Mouse (Mus musculus) hindbrain, embryonic 15.5 days (tissue): ENCODE data around the gene Grb7. TPM values are rescaled to one million over a fixed set of nuclear protein-coding genes. Genes with fewer than 3 reads are reported as not detected.

Experiments used
- ATAC-seq: fragments of 200-750 bp; cut with Nextera tagmentation; 2 replicates; pipeline ENCODE4 v1.8.0; 2017; ENCODE audit warnings: low read depth, moderate number of reproducible peaks, moderate TSS enrichment; ENCODE audit not compliant: low FRiP score
- H3K27ac ChIP-seq: fragments of 300-500 bp; sonication (generic); replicated peaks from 2 replicates; pipeline ENCODE4 v1.5.1; 2015; ENCODE audit warnings: mild to moderate bottlenecking, inconsistent platforms
- H3K27me3 ChIP-seq: fragments of 300-500 bp; sonication (generic); 2 replicates; pipeline ENCODE4 v1.6.1; 2015; ENCODE audit warnings: control low read depth, inconsistent platforms
- H3K36me3 ChIP-seq: fragments of 300-500 bp; sonication (generic); 2 replicates; pipeline ENCODE4 v1.6.1; 2015; ENCODE audit warnings: control low read depth, inconsistent platforms
- H3K4me1 ChIP-seq: fragments of 300-500 bp; sonication (generic); replicated peaks from 2 replicates; pipeline ENCODE4 v1.6.1; 2015; ENCODE audit warnings: control low read depth, inconsistent platforms
- H3K4me2 ChIP-seq: fragments of 300-500 bp; sonication (generic); 2 replicates; pipeline ENCODE4 v1.6.1; 2015; ENCODE audit warnings: moderate library complexity, mild to moderate bottlenecking, inconsistent platforms
- H3K4me3 ChIP-seq: fragments of 300-500 bp; sonication (generic); 2 replicates; pipeline ENCODE4 v1.5.1; 2015; ENCODE audit warnings: mild to moderate bottlenecking, inconsistent platforms
- H3K9ac ChIP-seq: fragments of 300-500 bp; sonication (generic); 2 replicates; pipeline ENCODE4 v1.6.1; 2015; ENCODE audit warnings: inconsistent platforms
- H3K9me3 ChIP-seq: fragments of 300-500 bp; sonication (generic); 2 replicates; pipeline ENCODE4 v1.6.1; 2016; ENCODE audit warnings: control low read depth, inconsistent platforms
- WGBS: fragments of 180-500 bp; shearing (Covaris S2); methylation state at CpG from one replicate; pipeline ENCODE4 v1.1.7; 2015; 5-methylcytosine and 5-hydroxymethylcytosine counted together
- polyA plus RNA-seq: library from polyadenylated mRNA; unstranded; fragments of >200 nt; fragmentation: Nextera tagmentation; extraction: Ambion mirVana; gene quantifications from 2 replicates; pipeline ENCODE4 v1.2.1, GENCODE M21; 2015

The Grb7 gene
- polyA plus RNA-seq, result 1.1 and 1.3 TPM in 2 replicates

DNA sequence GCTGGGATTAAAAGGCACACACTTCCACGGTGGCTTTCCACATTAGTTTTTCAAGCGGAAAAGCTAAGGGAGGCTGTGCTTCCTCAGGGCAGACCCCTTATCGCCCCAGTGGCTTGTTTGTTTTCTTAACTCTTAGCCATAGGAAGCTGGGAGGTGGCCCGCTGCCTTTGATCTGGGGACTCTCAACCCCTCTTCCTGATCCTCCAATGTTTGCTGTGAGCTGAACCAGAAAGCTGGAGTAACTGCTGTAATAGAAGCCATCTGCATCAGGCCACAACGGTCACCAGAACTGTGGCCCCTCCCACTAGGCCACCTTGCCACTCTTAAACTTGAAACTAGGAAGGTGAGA is at the start of gene Grb7:
TSS of gene Grb7 (plus strand) at position 182 of the 349 bp plus-strand sequence.
- Histone ChIP-seq H3K4me3 (peak within 1 kb of the TSS; percentile 5; the same call in 1 of the 2 replicates), H3K4me1 (peaks cover 6% of the 10 kb centered on the region), H3K27ac (no peak within 1 kb of the TSS), H3K9me3 (no peaks in the 10 kb centered on the region), H3K36me3 (no peaks in the 10 kb centered on the region), H3K4me2 (peak within 1 kb of the TSS; percentile 22), H3K9ac (no peak within 1 kb of the TSS), H3K27me3 (peaks cover 36% of the 10 kb centered on the region)
- no peak for ATAC-seq
- WGBS, result 12% methylated on average over 5 of the region's 5 CpGs

DNA sequence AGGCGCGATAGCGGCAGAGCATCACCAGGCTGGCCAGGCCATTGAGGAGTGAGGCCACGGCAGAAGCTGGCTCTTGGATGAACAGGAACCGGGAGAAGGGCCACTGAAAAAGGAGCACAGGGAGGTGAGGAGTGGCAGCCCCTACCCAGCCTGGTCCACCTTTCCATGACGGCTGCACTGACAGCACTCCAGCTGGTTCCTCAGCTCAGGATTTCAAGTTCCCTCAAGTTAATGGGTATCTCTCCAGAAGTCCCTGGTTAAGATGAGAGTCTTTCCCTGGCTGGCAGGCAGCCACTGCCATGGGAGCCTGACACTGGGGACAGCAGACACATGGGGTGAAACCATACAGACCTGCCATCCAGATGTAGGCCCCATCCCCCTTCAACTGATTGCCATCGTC is 48.2 kb upstream of the Grb7 start:
- H3K9ac ChIP-seq, result no peak overlapping the region
- H3K27ac ChIP-seq, result no peak overlapping the region
- no peak overlapping the region for H3K4me2 ChIP-seq
- H3K27me3 ChIP-seq, result no peaks in the 10 kb centered on the region
- H3K4me1 ChIP-seq, result peaks cover 17% of the 10 kb centered on the region
- no peaks in the 10 kb centered on the region for H3K36me3 ChIP-seq
- H3K4me3 ChIP-seq, result no peak overlapping the region
- no peaks in the 10 kb centered on the region for H3K9me3 ChIP-seq
- 94% methylated on average over 7 of the region's 7 CpGs for WGBS
- no peak for ATAC-seq

DNA sequence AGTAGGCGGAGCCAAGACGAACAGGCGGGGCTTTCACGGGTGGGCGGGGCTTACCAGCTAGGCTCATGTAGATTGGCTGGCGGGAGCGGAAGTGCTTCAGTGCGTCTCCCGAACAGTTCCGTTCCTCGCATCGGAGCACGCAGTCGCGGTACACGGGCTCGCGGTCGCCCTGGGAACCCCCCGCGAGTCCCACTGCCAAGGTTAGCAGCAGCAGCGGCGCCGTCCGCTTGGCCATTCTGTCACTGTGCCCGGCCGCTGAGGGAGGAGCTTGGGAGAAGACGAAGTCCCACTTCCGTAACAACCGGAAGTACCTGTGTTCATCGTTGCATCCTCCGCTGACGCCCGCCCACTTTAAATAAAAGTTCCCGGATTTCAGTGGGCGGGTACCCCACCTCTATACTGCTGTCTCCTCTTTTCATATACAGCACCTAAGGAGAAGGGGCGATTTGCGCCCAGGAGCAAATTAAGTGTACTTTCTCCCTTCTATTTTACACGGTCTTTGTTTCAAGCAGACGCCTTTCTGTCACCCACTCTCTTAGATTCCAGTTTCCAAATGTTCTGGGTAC is 46.0 kb upstream of the Grb7 start, which contains the start of gene Pgap3:
TSS of gene Pgap3 (minus strand) at position 330 of the 566 bp plus-strand sequence.
- Histone ChIP-seq H3K27me3 (no peaks in the 10 kb centered on the region), H3K9ac (peak within 1 kb of the TSS; percentile 66), H3K4me1 (peaks cover 12% of the 10 kb centered on the region), H3K4me3 (peak within 1 kb of the TSS; percentile 66), H3K4me2 (peak within 1 kb of the TSS; percentile 69), H3K9me3 (no peaks in the 10 kb centered on the region), H3K27ac (peak within 1 kb of the TSS; percentile 95), H3K36me3 (no peaks in the 10 kb centered on the region)
- ATAC-seq, result peak; percentile 97
- WGBS, result 0% methylated on average over 40 of the region's 40 CpGs

DNA sequence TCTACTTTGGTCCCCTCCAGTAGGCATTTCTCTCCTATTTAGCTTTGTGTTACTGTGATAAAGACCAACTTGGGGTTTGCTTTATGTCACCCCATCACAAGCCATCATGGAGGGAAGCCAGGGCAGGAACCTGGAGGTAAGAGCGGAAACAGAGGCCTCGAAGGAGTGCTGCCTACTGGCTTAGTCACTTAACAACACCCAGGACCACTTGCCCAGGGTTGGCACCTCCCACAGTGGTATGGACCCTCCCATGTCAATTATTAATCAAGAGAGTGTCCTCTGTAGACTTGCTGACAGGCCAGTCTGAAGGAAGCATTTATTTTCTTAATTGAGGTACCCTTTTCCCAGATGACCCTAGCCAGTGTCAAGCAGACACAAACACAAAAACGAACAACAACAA is 45.4 kb upstream of the Grb7 start:
- H3K4me1 ChIP-seq, result peaks cover 12% of the 10 kb centered on the region
- H3K36me3 ChIP-seq, result no peaks in the 10 kb centered on the region
- no peaks in the 10 kb centered on the region for H3K9me3 ChIP-seq
- H3K4me3 ChIP-seq, result peak overlapping the region; percentile 66
- peak overlapping the region; percentile 66 for H3K9ac ChIP-seq
- no peak for ATAC-seq
- H3K27me3 ChIP-seq, result no peaks in the 10 kb centered on the region
- H3K4me2 ChIP-seq, result peak overlapping the region; percentile 69
- peak overlapping the region; percentile 95 for H3K27ac ChIP-seq
- WGBS, result 60% methylated on average over 3 of the region's 3 CpGs

DNA sequence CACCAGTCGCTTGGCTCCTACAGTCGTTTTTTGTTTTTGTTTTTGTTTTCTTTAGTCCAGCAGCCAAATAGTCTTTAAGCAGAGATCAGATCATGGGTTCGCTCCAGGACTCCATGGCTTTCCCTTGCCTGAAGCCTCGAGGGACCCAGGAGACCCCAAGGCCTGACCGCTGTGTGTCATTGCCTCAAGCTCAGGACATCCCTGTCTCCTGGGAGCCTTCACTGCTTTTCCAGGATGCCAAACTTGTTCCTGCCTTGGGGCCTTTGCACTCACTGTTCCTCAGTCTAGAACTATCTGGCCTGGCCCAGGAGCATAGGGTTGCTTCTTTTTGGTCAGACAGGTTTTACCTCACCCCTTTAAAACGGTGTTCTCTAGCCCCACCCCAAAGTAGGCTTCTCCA is 39.6 kb upstream of the Grb7 start:
- Histone ChIP-seq H3K4me1 (no peaks in the 10 kb centered on the region), H3K4me2 (no peak overlapping the region), H3K4me3 (no peak overlapping the region), H3K36me3 (no peaks in the 10 kb centered on the region), H3K27me3 (peaks cover 15% of the 10 kb centered on the region), H3K9me3 (no peaks in the 10 kb centered on the region), H3K27ac (no peak overlapping the region), H3K9ac (no peak overlapping the region)
- WGBS, result 77% methylated on average over 6 of the region's 6 CpGs
- no peak for ATAC-seq

DNA sequence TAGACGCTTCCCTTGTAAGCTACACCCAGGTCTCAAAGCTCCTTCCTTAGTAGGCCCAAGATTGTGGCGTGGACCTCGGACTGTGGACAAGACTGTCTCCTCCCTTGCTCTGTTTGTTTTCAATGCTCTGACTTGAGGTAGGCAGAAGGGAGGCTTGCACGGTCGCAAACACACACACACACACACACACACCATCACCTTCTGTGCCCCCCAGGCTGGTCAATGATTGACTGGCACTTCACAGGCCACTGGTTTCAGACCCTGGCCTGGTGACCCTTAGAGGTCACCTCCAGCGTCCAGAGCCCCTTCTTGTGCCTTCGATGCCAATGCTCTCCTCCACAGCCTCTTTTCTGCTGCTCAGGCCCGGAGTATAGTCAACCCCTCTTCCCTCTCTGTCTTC is 37.3 kb upstream of the Grb7 start:
- H3K4me3 ChIP-seq, result no peak overlapping the region
- H3K9ac ChIP-seq, result no peak overlapping the region
- 32% methylated on average over 8 of the region's 8 CpGs for WGBS
- H3K27me3 ChIP-seq, result peaks cover 29% of the 10 kb centered on the region
- H3K27ac ChIP-seq, result 0 out of 2 replicates have a peak overlapping the region, but pooled peaks have one; percentile 51
- 0 out of 2 replicates have a peak overlapping the region, but pooled peaks have one; percentile 13 for H3K4me2 ChIP-seq
- ATAC-seq, result peak; percentile 17; the same call in 1 of the 2 replicates
- no peaks in the 10 kb centered on the region for H3K36me3 ChIP-seq
- H3K9me3 ChIP-seq, result no peaks in the 10 kb centered on the region
- peaks cover 19% of the 10 kb centered on the region for H3K4me1 ChIP-seq

DNA sequence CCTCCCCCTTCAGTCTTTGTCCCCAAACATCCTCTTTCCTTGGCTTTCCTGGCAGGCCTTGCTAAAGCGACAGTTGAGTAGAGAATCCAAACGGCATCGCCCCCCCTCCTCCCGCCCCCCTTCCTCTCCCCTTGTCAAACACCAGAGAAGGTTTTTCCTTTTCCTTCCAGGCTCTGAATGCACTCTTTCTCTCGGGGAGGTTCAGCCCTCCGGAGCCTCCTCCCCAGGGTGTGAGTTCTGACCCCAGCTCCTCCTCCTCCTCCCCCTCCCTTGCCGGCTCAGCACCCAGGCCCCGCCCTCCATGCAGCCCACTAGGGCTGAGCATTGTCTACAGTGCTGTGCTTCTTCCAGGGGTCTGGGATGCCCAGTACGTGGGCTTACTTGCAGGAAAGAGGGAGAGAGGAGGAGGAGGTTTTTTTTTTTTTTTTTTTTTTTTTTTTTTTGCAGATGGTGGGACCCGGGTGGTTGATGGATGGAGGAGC is 36.8 kb upstream of the Grb7 start:
- Histone ChIP-seq H3K9ac (no peak overlapping the region), H3K4me3 (no peak overlapping the region), H3K36me3 (no peaks in the 10 kb centered on the region), H3K27ac (no peak overlapping the region), H3K4me1 (peaks cover 23% of the 10 kb centered on the region), H3K9me3 (no peaks in the 10 kb centered on the region), H3K4me2 (peak overlapping the region; percentile 13; the same call in 1 of the 2 replicates), H3K27me3 (peaks cover 32% of the 10 kb centered on the region)
- ATAC-seq, result peak; percentile 56; the same call in 1 of the 2 replicates
- WGBS, result 0% methylated on average over 8 of the region's 10 CpGs

DNA sequence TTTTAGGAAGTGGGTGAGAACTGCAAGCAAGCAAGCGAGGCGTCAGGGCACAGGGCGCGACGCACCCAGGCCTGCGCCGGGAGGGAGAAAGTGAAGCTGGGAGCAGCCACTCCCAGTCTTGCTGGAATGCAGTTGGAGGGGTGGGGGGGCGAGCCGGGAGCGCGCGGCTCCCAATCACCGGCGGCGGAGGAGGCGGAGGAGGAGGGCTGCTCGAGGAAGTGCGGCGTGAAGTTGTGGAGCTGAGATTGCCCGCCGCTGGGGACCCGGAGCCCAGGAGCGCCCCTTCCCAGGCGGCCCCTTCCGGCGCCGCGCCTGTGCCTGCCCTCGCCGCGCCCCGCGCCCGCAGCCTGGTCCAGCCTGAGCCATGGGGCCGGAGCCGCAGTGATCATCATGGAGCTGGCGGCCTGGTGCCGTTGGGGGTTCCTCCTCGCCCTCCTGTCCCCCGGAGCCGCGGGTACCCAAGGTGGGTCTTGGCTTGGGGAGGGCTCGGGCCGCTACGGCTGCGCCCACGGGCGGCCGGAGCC is 33.9 kb upstream of the Grb7 start, which contains the start of gene Erbb2:
TSS of gene Erbb2 (plus strand) at position 198 of the 524 bp plus-strand sequence.
- Histone ChIP-seq H3K27me3 (peaks cover 32% of the 10 kb centered on the region), H3K9ac (peak within 1 kb of the TSS; percentile 56), H3K36me3 (no peaks in the 10 kb centered on the region), H3K4me2 (peak within 1 kb of the TSS; percentile 96), H3K4me3 (peak within 1 kb of the TSS; percentile 63), H3K4me1 (peaks cover 29% of the 10 kb centered on the region), H3K27ac (peak within 1 kb of the TSS; percentile 82), H3K9me3 (no peaks in the 10 kb centered on the region)
- 0% methylated on average over 47 of the region's 49 CpGs for WGBS
- ATAC-seq, result peak; percentile 59; the same call in 1 of the 2 replicates

DNA sequence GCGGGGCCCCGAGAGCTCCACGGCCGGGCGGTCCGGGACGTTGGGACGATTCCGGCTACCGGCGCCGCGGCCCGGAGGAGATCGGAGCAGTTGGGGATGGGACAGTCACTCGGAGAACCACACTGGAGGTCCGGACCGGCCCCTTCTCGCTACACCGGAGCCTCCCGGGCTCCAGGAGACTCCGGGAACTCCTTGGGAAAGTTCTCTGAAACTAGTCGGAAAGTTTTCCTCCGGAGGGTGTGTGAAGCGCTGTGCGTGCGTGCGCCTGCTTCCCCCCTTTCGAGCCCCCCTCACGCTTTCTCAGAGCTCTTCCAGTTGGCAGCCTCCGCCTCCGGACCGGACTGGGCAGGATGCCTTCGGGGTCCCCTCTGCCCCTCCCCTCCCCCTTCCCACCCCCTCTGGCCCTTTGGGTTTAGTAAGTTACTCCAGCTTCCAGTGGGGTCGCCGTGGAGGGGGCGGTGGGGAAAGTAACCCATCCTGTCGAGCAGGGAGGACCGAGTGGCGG is 33.3 kb upstream of the Grb7 start:
- H3K27me3 ChIP-seq, result peaks cover 32% of the 10 kb centered on the region
- peak overlapping the region; percentile 63 for H3K4me3 ChIP-seq
- WGBS, result 0% methylated on average over 40 of the region's 40 CpGs
- ATAC-seq, result peak; percentile 50; the same call in 1 of the 2 replicates
- no peaks in the 10 kb centered on the region for H3K36me3 ChIP-seq
- H3K4me2 ChIP-seq, result peak overlapping the region; percentile 96
- peak overlapping the region; percentile 82 for H3K27ac ChIP-seq
- peaks cover 29% of the 10 kb centered on the region for H3K4me1 ChIP-seq
- no peaks in the 10 kb centered on the region for H3K9me3 ChIP-seq
- H3K9ac ChIP-seq, result peak overlapping the region; percentile 56

DNA sequence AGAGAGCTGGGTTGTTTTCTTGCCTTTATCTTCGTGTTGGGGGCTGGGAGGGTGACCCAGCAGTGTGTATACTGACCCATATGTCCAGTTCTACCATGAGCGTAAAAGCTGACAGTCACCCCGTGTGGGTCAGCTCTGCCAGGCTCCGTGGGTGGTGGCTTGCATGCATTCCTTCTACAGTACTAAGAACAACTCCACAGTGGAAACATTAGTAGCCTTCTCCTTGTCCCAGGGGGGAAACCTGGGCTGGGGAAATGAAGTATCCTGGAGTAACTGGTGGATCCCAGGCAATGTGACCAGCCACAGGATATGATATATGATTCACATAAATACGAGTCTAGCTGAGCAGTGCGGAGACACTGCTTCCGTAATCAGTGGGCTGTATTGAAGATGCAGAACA is 32.5 kb upstream of the Grb7 start:
- H3K27me3 ChIP-seq, result peaks cover 32% of the 10 kb centered on the region
- no peaks in the 10 kb centered on the region for H3K9me3 ChIP-seq
- H3K36me3 ChIP-seq, result no peaks in the 10 kb centered on the region
- WGBS, result 17% methylated on average over 7 of the region's 7 CpGs
- H3K27ac ChIP-seq, result no peak overlapping the region
- H3K9ac ChIP-seq, result no peak overlapping the region
- H3K4me1 ChIP-seq, result peaks cover 29% of the 10 kb centered on the region
- H3K4me3 ChIP-seq, result peak overlapping the region; percentile 63
- no peak for ATAC-seq
- H3K4me2 ChIP-seq, result peak overlapping the region; percentile 96

DNA sequence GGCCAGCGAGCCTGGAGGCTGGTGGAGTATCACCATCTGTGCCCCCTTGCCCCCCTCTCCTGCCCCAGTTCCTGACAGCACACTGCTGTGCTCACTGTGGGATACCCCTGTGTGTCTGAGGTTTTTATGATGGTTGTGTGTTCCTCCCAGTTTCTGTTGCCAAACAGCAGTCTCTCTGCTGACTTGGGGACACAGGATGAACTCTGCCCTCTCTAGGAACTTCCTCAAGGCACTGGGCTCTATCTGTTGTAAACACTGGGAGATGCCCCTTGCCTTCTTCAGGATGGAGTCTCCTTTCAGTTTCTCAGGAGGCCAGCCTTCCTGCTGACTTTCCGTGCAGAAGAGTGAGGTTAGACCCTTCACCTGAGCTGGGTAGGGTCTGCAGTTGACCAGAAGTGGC is 32.0 kb upstream of the Grb7 start:
- no peak for ATAC-seq
- H3K4me2 ChIP-seq, result peak overlapping the region; percentile 96
- H3K4me1 ChIP-seq, result peaks cover 29% of the 10 kb centered on the region
- H3K9ac ChIP-seq, result no peak overlapping the region
- H3K4me3 ChIP-seq, result no peak overlapping the region
- no peak overlapping the region for H3K27ac ChIP-seq
- H3K9me3 ChIP-seq, result no peaks in the 10 kb centered on the region
- 15% methylated on average over 2 of the region's 2 CpGs for WGBS
- H3K36me3 ChIP-seq, result no peaks in the 10 kb centered on the region
- H3K27me3 ChIP-seq, result peaks cover 32% of the 10 kb centered on the region

DNA sequence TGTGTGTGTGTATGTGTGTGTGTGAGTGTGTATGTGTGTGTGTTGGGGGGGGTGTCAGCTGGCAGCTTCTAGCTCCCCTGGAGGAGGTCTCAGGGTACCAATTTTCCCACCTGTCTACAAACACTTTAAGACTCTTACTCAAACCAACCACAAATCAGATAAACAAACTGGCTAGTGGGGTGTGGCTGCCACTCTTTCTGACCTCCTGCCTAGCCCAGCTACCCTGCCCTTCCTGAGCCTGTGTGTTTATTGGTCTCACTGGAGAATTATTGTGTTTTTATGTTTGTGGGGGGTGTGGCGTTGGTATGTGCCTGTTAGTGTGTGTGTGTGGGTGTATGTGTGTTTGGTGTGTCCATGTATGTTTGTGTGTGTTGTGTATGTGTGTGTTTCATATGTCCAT is 29.1 kb upstream of the Grb7 start:
- WGBS, result 92% methylated on average over 1 of the region's 1 CpGs
- peaks cover 15% of the 10 kb centered on the region for H3K27me3 ChIP-seq

More for the DNA sequence above, 29.1 kb upstream of the Grb7 start:
- Histone ChIP-seq H3K4me3 (no peak overlapping the region), H3K27ac (no peak overlapping the region), H3K36me3 (no peaks in the 10 kb centered on the region), H3K9ac (no peak overlapping the region), H3K4me2 (no peak overlapping the region), H3K4me1 (peaks cover 27% of the 10 kb centered on the region), H3K9me3 (no peaks in the 10 kb centered on the region)
- no peak for ATAC-seq
